Mouse (Mus musculus) thymus, adult 2 months (tissue): ENCODE measurements around the gene Fut7. TPM values are rescaled to one million over a fixed set of nuclear protein-coding genes. Genes with fewer than 3 reads are reported as not detected.

Experiments used
- DNase-seq: peaks from one replicate; pipeline ENCODE4 v3.0.0; 2021
- H3K27ac ChIP-seq: fragments of 200-500 bp; 2 replicates; pipeline ENCODE4 v1.5.1; 2012; ENCODE audit warnings: low read length, control low read depth; ENCODE audit not compliant: control insufficient read depth, insufficient read depth
- H3K27me3 ChIP-seq: fragments of 200-500 bp; 2 replicates; pipeline ENCODE4 v1.6.1; 2012; ENCODE audit warnings: mild to moderate bottlenecking, low read length, moderate library complexity, mixed read lengths; ENCODE audit not compliant: control insufficient read depth, insufficient read depth
- H3K36me3 ChIP-seq: fragments of 200-500 bp; 2 replicates; pipeline ENCODE4 v1.6.1; 2012; ENCODE audit warnings: mild to moderate bottlenecking, low read length, moderate library complexity; ENCODE audit not compliant: control insufficient read depth, insufficient read depth
- H3K4me1 ChIP-seq: fragments of 200-500 bp; replicated peaks from 2 replicates; pipeline ENCODE4 v1.6.1; 2012; ENCODE audit warnings: low read length; ENCODE audit not compliant: control insufficient read depth, insufficient read depth
- H3K4me3 ChIP-seq: fragments of 200-500 bp; 2 replicates; pipeline ENCODE4 v1.5.1; 2012; ENCODE audit warnings: mild to moderate bottlenecking, low read length, control low read depth, moderate library complexity; ENCODE audit not compliant: control insufficient read depth, insufficient read depth
- CTCF ChIP-seq: fragments of 200-500 bp; IDR thresholded peaks from 2 replicates; pipeline ENCODE4 v1.5.1; 2012; ENCODE audit warnings: mild to moderate bottlenecking, control low read depth, low read length, moderate library complexity, borderline replicate concordance; ENCODE audit not compliant: control insufficient read depth, poor library complexity, insufficient read depth; ENCODE audit errors: extremely low read depth
- POLR2A ChIP-seq: fragments of 200-500 bp; IDR thresholded peaks from 2 replicates; pipeline ENCODE4 v1.6.1; 2012; ENCODE audit warnings: mild to moderate bottlenecking, low read length, control low read depth, moderate library complexity; ENCODE audit not compliant: control insufficient read depth, poor library complexity, insufficient read depth; ENCODE audit errors: extremely low read depth
- WGBS: fragments of 180-500 bp; shearing (Covaris S2); methylation state at CpG from one replicate; pipeline ENCODE4 v1.1.7; 2018; 5-methylcytosine and 5-hydroxymethylcytosine counted together
- polyA plus RNA-seq: library from polyadenylated mRNA; depleted of rRNA; stranded (reverse); fragments of >200 nt; gene quantifications from 2 replicates; pipeline ENCODE4 v1.2.3, GENCODE M21; 2012

The Fut7 gene
- polyA plus RNA-seq, 1 experiment: 2.0 TPM

DNA sequence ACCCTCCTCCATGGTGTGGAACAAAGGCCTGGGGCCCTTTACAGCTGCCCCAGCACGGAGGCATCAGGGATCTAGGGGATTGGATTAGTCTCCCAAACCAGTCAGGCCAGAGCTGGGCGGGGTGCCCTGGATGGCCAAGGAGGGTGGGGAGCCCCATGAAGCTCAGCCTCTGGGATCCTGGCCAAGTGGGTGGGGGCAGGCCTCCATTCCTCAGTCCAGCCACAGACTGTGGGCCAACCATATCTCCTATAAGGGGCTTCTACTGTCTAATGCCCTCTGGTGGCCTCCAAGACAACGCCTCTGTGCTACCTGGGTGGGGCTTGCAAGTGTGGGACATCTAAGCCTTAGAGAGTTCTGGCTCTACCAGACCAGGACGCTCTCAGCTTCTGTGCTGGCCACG lies 35.8 kb downstream of the Fut7 start:
- Histone ChIP-seq H3K36me3 (peaks cover 3% of the 10 kb centered on the region; the same call in 1 of the 2 replicates), H3K27ac (no peak overlapping the region), H3K4me1 (peaks cover 28% of the 10 kb centered on the region), H3K4me3 (no peak overlapping the region), H3K27me3 (no peaks in the 10 kb centered on the region)
- no peak for TF ChIP-seq CTCF
- TF ChIP-seq POLR2A: no peak
- DNase-seq: no peak
- WGBS: 89% methylated on average over 5 of the region's 5 CpGs

GRCm38 (mm10) chr2:25460135-25460534 lies 37.1 kb downstream of the Fut7 start:
- H3K27ac ChIP-seq: peak overlapping the region; percentile 88
- TF ChIP-seq POLR2A: no peak
- no peak for TF ChIP-seq CTCF
- no peaks in the 10 kb centered on the region for H3K27me3 ChIP-seq
- DNase-seq: no peak
- H3K36me3 ChIP-seq: peaks cover 3% of the 10 kb centered on the region; the same call in 1 of the 2 replicates
- H3K4me3 ChIP-seq: peak overlapping the region; percentile 87
- peaks cover 41% of the 10 kb centered on the region for H3K4me1 ChIP-seq
- WGBS: 32% methylated on average over 5 of the region's 5 CpGs

- under 1% methylated on average over 48 of the region's 48 CpGs for WGBS
- TF ChIP-seq CTCF (0 out of 2 replicates have a peak, but pooled peaks have one; percentile 16), POLR2A (peak; percentile 79)
- no peaks in the 10 kb centered on the region for H3K27me3 ChIP-seq
- peak within 1 kb of the TSS; percentile 88 for H3K27ac ChIP-seq
- DNase-seq: peak; percentile 93
- peaks cover 46% of the 10 kb centered on the region for H3K4me1 ChIP-seq
- peaks cover 3% of the 10 kb centered on the region; the same call in 1 of the 2 replicates for H3K36me3 ChIP-seq
- H3K4me3 ChIP-seq: peak within 1 kb of the TSS; percentile 87
Measured at GRCm38 (mm10) chr2:25460551-25461309, 37.7 kb downstream of the Fut7 start, which contains the start of gene Paxx. Gene Paxx, minus strand, starts transcription at chr2:25461094.

GRCm38 (mm10) chr2:25461407-25461806 lies 38.3 kb downstream of the Fut7 start:
- Histone ChIP-seq H3K36me3 (peaks cover 3% of the 10 kb centered on the region; the same call in 1 of the 2 replicates), H3K4me3 (no peak overlapping the region), H3K27ac (peak overlapping the region; percentile 57), H3K27me3 (no peaks in the 10 kb centered on the region), H3K4me1 (peaks cover 52% of the 10 kb centered on the region)
- no peak for DNase-seq
- 29% methylated on average over 3 of the region's 3 CpGs for WGBS
- TF ChIP-seq CTCF (no peak), POLR2A (no peak)

DNA sequence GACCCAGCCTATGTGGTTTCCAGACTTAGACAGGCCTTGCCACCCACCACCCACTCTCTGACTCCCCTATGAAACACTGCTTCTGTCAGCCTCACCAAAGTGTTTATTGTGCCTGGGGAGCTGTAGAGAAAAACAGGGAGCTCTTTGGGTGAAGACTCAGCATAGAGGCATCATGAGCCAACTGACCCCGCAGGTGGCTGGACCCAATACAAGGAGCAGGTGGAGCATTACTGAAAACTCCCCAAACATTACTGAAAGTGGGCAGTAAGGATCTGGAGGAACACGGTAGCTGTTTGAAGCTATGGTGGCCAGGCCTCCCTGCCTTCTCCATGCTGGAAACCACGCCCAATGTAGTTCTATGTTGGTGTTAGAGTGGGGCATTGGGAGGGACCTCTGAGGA lies 40.6 kb downstream of the Fut7 start:
- H3K4me1 ChIP-seq: peaks cover 67% of the 10 kb centered on the region
- WGBS: 94% methylated on average over 3 of the region's 3 CpGs

GRCm38 (mm10) chr2:25465256-25465655 lies 42.2 kb downstream of the Fut7 start:
- Histone ChIP-seq H3K27ac (peak overlapping the region; percentile 86), H3K27me3 (no peaks in the 10 kb centered on the region), H3K4me3 (peak overlapping the region; percentile 43), H3K36me3 (no peaks in the 10 kb centered on the region), H3K4me1 (peaks cover 54% of the 10 kb centered on the region)
- DNase-seq: no peak
- 41% methylated on average over 2 of the region's 2 CpGs for WGBS
- no peak for TF ChIP-seq CTCF
- no peak for TF ChIP-seq POLR2A

More for the DNA sequence above, 40.6 kb downstream of the Fut7 start:
- Histone ChIP-seq H3K36me3 (no peaks in the 10 kb centered on the region), H3K4me3 (no peak overlapping the region), H3K27me3 (no peaks in the 10 kb centered on the region), H3K27ac (0 out of 2 replicates have a peak overlapping the region, but pooled peaks have one; percentile 16)
- DNase-seq: no peak
- TF ChIP-seq CTCF: no peak
